Mouse (Mus musculus): Measurements from ENCODE around the gene Nup210.

Gene Nup210

DNA sequence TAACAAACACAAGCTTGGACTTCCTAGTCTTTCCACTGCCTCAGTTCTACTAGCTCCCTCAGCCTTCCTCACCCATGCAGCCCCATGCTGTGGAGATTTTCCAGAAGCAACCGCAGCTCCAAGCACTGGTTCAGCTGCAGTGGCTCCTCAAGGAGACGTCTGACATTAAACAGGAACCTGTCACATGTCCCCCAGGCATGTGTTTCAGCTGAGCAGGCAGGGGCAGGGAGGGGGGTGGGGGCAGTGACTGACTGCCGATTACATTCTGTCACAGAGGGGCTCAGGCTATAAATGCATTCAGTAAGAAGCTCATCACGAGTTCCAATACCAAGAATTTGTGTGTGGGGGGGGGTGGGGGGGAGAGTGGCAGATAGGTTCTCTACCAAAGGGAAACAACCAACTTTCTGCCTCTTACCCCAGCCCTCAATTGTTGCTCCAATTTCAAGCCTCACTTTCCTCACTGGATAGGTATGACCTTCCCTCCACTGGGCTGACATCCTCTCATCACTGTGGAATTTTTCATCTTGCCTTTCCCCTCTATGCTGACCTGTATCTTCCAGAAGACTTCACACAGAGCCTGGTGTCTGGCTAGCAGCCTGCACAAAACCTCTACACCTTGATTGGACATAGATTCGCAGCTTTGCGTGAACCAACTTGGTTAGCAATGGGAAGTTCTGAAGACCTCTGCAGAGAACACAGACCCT, 71.8 kb downstream of the Nup210 start:
- CTCF ChIA-PET: interaction anchor here (0.6 kb wide), 2 partner anchors 55 to 232 kb away, joined by 3 to 9 read pairs; no protein-coding TSS in a partner anchor

DNA sequence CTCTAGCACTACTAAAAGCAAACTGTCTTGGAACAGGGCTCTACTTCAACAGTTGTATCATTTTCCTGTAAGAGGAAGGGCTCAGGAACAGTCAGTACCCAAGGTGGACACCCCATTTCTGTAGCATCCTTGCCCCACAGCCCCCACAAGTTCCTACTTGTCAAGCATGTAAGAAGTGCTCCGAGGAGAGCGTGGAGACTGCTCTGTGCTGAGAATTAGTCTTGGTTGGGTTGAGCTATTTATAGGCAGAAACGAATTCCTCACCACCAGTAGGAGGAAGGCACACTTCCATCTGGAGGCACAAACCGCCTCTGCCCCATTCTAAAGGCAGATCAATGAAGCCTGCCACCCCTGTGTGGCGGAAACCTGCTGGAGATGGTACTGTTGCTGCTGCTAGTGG, 75.3 kb downstream of the Nup210 start:
- CTCF ChIA-PET: no interaction called here

DNA sequence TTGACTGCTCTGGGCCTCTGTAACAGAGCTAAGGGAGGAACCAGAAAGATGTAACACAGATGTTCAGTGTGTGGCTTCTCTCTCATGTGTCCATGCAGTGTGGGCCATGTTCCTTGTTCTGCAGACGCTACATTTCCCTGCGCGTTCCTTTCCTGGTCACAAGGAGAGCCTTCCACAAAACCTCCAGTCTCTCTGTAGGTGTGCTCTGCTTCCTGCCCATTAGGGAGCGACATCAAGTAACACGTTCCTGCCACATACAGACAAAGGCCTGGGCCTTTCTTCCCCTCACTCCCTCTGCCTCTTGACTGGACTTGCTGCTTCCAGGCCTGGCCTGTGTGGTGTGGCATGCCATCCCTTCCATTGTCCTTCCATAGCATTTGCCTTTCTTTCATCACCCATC, 88.4 kb downstream of the Nup210 start:
- CTCF ChIA-PET: interaction anchor here (0.6 kb wide), 1 partner anchor 23 kb away, joined by 3 read pairs; no protein-coding TSS in a partner anchor

DNA sequence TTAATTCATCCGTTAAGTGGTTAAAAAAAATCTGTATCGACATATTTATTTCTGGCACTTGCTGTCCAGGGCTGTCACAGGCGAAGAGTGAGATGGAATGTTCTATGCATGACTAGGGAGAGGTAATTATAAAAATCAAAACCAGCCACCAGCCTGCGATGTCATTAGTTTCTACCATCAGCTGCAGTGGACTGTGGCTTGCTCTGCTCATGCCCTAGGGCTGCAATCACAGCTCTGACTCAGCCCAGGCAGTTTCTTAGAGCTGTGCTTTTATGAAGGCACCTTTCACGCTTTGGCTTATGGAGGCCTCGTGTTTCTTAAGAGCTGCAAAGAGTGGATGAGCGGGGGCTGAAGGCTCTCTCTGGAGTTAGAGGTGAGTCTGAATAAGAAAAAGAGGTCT, 95.8 kb downstream of the Nup210 start:
- CTCF ChIA-PET: no interaction called here

DNA sequence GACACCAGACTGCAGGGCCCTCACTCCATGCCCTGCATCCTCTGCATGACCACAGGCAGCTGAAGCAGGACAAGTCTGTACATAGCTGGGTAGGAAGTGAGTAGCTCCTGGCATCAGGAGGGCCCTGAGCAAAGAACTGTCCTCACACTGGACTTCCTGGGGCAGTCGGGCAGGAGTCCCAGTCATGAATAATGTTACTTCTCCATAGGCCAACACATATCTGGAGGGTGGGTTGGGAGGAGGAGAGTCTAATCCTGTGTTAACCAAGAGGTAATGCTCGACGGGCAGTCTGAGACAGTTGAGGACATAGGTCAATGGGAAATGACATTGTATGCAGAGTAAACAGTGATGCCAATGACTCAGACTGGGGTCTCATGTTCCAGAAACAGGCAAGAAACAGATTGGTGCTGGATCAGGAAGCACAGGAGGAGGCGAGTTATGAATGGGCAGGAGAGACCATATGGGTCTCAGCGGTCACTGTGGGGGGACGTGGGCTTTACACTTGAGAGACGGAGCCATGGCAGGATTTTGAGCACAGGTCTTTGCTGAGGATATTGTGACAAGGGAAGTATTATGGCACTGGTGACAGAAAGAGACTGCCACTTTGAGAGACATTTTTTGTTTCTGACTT, 99.9 kb downstream of the Nup210 start:
- CTCF ChIA-PET: no interaction called here

- CTCF ChIA-PET: no interaction called here
These were observed 102.3 kb downstream of the Nup210 start for GRCm38 (mm10) chr6:91014198-91014958.

DNA sequence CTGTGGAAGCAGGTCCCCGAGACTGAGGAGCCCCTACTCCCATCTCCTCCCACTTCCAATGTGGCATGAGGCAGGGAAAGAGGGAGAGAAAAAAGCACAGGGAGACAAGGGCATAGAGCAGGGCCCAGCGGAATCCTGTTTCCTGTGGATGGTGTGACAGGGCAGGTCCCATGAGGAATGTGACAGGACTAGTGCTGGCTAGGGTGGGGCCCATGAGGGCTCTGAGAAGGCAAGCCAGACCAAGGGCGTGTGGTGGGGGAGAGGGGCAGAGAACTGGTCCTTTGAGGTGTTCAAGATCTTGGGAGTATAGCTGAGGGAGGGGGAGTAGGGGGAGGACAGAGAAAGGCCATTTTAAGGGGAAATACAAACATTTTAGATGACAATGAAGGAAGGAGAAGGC, 104.2 kb downstream of the Nup210 start:
- CTCF ChIA-PET: no interaction called here

GRCm38 (mm10) chr6:91011568-91011967, 105.1 kb downstream of the Nup210 start:
- CTCF ChIA-PET: no interaction called here

- CTCF ChIA-PET: no interaction called here
These were observed 108.3 kb downstream of the Nup210 start for GRCm38 (mm10) chr6:91008284-91008830.

- CTCF ChIA-PET: no interaction called here
These were observed 109.4 kb downstream of the Nup210 start for GRCm38 (mm10) chr6:91007207-91007606.

- CTCF ChIA-PET: interaction anchor here (0.6 kb wide), 1 partner anchor 13 kb away, joined by 33 read pairs; no protein-coding TSS in a partner anchor
These were observed 112.5 kb downstream of the Nup210 start for GRCm38 (mm10) chr6:91004157-91004556.

DNA sequence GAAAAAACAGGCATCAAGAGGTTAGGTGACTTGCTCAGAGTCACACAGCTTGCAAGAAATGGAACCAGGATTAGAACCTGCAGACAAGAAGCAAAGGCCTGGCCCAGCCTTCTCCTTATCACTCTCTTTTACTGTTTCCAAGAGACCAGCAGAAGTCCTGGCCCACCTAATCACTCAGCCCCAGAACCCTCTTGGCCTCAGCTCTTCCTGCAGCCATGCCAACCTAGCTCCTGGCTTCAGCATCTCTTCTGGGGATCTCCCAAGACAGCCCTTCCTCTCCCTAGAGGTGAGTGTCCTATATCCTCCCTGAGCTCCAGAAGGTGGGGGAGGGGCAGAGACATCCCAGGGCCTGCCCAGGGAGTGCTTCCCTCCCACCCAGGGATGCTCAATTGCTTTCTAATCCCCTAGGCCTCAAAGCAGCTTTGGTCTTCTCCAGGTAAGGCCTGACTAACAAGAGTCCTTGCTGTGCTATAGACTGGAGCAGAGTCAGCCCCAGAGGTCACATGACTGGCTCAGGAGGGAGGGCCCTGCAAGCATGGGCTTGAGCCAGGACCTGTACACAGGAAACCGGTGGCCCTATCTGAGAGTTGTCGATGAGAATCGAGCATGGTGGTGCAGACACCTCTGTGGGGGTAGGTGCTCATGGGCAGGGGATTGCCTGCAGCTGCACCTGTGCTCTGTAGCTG, 113.2 kb downstream of the Nup210 start:
- CTCF ChIA-PET: interaction anchor here (0.6 kb wide), 1 partner anchor 14 kb away, joined by 33 read pairs; no protein-coding TSS in a partner anchor

DNA sequence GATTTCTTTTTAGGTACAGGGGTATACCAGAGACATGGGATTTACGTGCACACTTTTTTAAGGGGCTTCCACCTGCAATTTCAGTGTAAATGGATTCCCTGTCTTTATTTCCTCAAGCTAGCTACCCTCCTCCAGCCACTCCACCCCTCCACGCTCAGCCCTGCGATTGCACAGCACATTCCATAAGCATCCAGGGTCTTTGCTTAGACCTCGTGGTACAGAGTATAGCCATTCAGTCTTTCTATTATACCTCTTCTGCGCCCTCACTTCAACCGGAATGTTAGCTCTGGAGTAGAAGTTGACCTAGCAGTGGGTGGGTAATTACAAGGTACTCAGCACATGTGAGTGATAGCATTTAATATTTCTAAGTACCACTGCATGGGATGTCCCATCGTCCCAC, 115.1 kb downstream of the Nup210 start:
- CTCF ChIA-PET: no interaction called here

DNA sequence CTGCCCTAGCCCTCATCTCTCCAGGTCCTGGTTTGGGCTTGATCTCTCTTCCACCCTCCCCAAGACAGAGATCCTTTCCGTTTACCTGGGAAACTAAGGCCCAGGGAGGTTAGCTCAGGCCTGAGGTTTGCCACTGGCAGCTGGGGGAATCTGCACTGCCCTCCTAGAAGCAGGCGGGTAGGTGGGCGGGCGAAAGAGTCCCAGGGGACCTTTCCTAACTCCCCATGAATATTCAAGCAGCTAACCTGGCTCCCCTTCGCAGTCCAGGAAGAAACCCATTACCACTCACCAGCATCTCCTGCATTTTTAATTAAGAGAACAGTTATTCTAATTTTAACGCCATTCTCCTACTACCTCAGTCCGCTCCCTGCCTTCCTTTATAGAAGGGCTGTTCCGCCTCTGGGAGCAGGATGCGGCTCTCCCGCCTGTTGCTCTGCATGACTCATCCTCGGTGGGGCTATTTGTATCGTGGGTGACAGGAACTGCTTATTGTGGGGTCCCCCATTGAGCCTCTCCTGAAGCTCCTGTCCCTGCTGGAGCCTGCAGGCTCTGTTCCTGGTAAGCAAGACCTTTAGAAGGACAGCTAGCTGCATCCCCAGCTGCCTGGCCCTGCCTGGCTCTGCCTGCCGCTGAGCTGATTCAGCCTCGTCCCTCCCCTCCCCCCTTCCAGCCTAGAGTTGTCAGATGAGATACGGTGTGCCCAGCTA, 115.7 kb downstream of the Nup210 start:
- CTCF ChIA-PET: no interaction called here

DNA sequence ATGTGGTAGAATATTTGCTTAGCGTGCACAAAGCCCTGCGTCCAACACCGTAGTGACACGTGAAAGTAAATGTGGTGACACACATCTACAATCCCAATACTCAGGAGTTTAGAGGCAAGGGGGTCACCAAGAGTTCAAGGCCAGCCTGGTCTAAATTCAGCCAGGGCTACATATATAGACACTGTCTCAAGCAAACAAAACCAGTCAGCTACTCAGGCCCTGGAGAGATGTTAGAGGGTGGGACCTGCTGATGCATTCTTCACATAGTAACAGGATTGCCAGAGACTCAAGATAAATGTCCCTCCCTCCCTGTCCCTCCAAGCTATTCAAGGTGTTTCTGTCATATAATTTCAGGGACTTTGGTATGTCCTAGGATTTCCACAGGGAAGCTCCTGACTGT, 117.5 kb downstream of the Nup210 start:
- CTCF ChIA-PET: no interaction called here

GRCm38 (mm10) chr6:90997025-90997424, 119.6 kb downstream of the Nup210 start:
- CTCF ChIA-PET: no interaction called here

DNA sequence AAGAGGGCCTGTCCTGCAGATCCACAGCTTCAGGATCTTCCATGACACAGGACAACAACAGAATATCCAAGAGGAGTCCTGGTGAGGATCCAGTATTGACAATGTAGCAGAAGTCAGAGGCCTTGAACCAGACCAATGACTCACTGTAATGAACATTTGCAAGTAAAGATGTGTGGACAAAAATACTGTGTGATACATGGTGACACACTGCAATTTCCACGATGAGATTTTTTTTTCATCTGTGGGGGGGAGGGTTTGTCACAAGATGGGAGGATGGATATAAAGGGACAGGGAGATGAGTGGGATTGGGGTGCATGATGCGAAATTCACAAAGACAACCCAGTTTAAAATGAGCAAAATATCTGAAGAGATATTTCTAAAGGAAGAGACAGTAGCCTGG, 120.4 kb downstream of the Nup210 start:
- CTCF ChIA-PET: no interaction called here

DNA sequence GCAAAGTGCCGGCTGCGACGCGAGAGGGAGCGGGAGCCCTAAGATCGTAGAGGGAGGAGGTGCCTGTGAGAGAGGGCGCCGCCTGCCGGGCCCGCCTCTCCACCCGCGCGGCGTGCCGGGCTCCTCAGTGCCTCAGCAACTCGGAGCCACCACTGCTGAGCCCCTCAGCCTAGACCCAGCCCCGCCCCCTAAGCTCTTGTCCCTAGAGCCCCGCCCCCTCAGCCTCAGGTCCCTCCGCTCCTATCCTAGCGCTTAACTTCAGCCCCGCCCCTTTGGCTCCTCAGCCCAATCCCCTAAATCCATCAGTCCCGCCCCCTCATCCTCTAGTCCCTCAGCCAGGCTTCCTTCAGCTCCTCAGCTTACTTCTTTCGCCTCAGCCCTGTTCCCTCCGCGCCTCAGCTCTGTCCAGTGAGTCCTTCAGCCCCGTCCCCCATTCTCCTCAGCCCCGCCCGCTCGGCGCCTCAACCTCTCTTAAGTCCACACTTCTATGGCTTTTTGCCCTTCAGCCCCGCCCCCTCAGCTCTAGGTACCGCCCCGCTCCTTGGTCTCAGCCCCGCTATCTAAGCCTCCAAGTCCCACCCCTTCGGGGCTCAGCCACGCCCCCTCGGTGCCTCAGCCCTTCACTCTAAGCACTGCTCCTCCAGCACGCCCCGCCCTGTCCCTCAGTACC, 127.8 kb downstream of the Nup210 start, which contains the start of gene Iqsec1:
Gene Iqsec1 (minus strand): TSS at position 38 of the 670 bp plus-strand sequence.
- CTCF ChIA-PET: interaction anchor here (0.7 kb wide), 1 partner anchor 318 kb away, joined by 3 read pairs; no protein-coding TSS in a partner anchor

DNA sequence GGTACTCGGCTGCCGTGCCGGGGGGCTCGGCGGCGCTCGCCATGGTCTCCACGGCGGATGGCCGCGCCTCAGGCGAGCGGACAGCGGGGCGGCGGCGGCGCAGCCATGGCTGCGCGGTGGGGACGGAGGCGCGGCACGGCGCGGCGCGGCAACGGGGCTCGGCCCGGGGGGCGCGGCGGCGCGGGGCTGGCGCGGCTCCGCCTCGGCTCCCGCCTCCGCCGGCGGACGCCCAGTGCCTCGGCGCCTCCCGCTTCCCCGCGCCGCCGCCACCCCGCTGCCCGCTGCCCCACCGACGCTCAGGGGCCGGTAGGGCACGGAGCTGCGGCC, 128.4 kb downstream of the Nup210 start:
- CTCF ChIA-PET: no interaction called here

GRCm38 (mm10) chr6:90987561-90988298, 128.9 kb downstream of the Nup210 start:
- CTCF ChIA-PET: no interaction called here
